In the genomic region with DNA sequence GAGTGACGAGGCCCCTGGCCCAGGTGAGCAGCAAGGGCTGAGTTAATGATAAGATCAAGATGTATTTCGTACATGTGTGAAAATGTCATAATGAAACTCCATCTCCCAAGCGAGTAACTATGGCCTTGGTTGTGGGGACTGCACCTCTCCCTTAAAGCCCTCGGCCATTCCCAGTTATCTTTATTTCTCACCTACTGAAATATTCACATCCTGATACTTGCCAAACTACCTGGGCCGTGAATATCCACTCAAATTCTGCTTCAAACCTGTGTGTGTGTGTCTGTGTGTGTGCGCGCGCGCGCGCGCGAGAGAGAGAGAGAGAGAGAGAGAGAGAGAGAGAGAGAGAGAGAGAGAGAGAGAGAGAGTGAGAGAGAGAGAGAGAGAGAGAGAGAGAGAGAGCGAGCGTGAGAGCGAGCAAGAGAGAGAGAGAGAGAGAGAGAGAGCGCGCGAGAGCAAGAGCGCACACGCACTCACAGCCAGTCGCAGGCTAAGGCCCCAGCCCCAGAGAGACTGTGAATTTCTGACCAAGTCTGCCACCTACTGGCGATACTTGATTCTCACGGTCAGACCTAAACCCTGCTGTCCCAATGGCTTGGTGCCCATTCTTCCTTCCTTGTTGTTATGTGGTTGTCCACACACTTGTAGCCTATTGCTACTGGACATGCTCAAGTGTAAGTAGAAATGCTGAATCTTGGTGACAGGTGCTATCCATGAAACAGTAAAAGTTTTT, we compare ENCODE assay signal across 8 mouse cellular contexts. TPM values are rescaled to one million over a fixed set of nuclear protein-coding genes. Genes with fewer than 3 reads are reported as not detected.
A peak's percentile ranks its signal among the peaks of the same experiment; 100 is the strongest.
DNase-seq lines count a peak whose midpoint lies in the region; ATAC-seq lines count a peak whose summit lies in the region.

No protein-coding gene starts in this region.

- DNase-seq in adrenal gland, adult (ENCODE audit: inconsistent age in 2 of 2, low spot score in 1 of 2) = peak; percentile 87 to 96
- peak; percentile 95 for DNase-seq in embryo, embryonic 10.5 days (ENCODE audit: low spot score)
- DNase-seq in gastrocnemius, postnatal 25 days = peak; percentile 82
- DNase-seq in left cerebral cortex, adult 9 months (ENCODE audit: low spot score in 2 of 2) = peak; percentile 55 to 95
- DNase-seq in right cerebral cortex, postnatal 10 days (ENCODE audit: low spot score in 2 of 2) = peak; percentile 92 to 94
- peak; percentile 91 for DNase-seq in urinary bladder, postnatal 14 days (ENCODE audit: low spot score)

- ATAC-seq in inflammation-experienced regulatory T-cells, adult 6 months = peak; percentile 97
- ATAC-seq in megakaryocyte progenitor cell, adult 5-6 weeks (replicated peaks; ENCODE audit: poor library complexity) = peak; percentile 99

RNA-seq across cellular contexts. Expression of a gene that starts 21.6 kb away (rescaled TPM):
- under 1 TPM; 0.33 to 0.38 TPM for total RNA-seq in gastrocnemius, postnatal 25 days (2021)
- polyA plus RNA-seq in inflammation-experienced regulatory T-cells, adult 6 months (2017; shearing (Covaris generic)) = 1 to 10 TPM in 1 of 3 experiments, under 1 TPM in 2; 0.26 to 1.1 (median 0.36) TPM
- total RNA-seq in megakaryocyte progenitor cell, adult 5-6 weeks (2015) = not detected in 2 replicates
- not detected in 2 replicates for total RNA-seq in megakaryocyte progenitor cell, adult 5-6 weeks (2017)

RNA-seq across cellular contexts. Expression of a gene that starts 29.0 kb away (rescaled TPM):
- 1 to 10 TPM; 8.9 to 9.8 TPM for total RNA-seq in gastrocnemius, postnatal 25 days (2021)
- polyA plus RNA-seq in inflammation-experienced regulatory T-cells, adult 6 months (2017; shearing (Covaris generic)) = 100 to 1,000 TPM in 2 of 3 experiments, 10 to 100 TPM in 1; 70.7 to 130 (median 118) TPM
- total RNA-seq in megakaryocyte progenitor cell, adult 5-6 weeks (2015) = 69.4 and 95.7 TPM in 2 replicates
- 77.0 and 96.2 TPM in 2 replicates for total RNA-seq in megakaryocyte progenitor cell, adult 5-6 weeks (2017)

Comparison
In these comparisons a context has a peak if more than half of its experiments do, and no peak if none do; other contexts are left out.
1. Peak in every context shown above with its lines: DNase-seq and ATAC-seq.
2. RNA of a gene that starts 29.0 kb away (total RNA-seq): 69.4 to 96.2 TPM in megakaryocyte progenitor cell, adult 5-6 weeks; 8.9 to 9.8 TPM in gastrocnemius, postnatal 25 days; every median in the first group is over 4 times any median in the second.